Mouse (Mus musculus) small intestine, adult 2 months (tissue): ENCODE measurements around the gene Zfp987.
"Not testable (repeated sequence)": the region's sequence is repeated elsewhere in the genome, so short reads cannot be mapped to it uniquely, and the experiment has no call there.

Source experiments
- CTCF ChIP-seq: fragments of 200-500 bp; IDR thresholded peaks from 2 replicates; pipeline ENCODE4 v1.5.1; 2012; ENCODE audit warnings: low read depth, mild to moderate bottlenecking, control low read depth, inconsistent platforms, low read length, moderate library complexity, mixed read lengths; ENCODE audit not compliant: insufficient replicate concordance, insufficient read length; ENCODE audit errors: extremely low read depth
- POLR2A ChIP-seq: fragments of 200-500 bp; IDR thresholded peaks from 2 replicates; pipeline ENCODE4 v1.6.1; 2012; ENCODE audit warnings: low read depth, mild to moderate bottlenecking, control low read depth, inconsistent platforms, low read length, moderate library complexity

- TF ChIP-seq POLR2A, CTCF: not testable (repeated sequence)
These were observed 4.3 kb downstream of the Zfp987 start for GRCm38 (mm10) chr4:146101448-146101847.
